Mouse (Mus musculus) CH12.LX (cell line): ENCODE results near the gene Galp. TPM values are rescaled to one million over a fixed set of nuclear protein-coding genes. Genes with fewer than 3 reads are reported as not detected.
"Not testable (repeated sequence)": the region's sequence is repeated elsewhere in the genome, so short reads cannot be mapped to it uniquely, and the experiment has no call there.

ENCODE experiments used
- DNase-seq: peaks from one replicate; pipeline ENCODE4 v3.0.0-alpha.2; 2013; ENCODE audit errors: extremely low read depth
- H3K27ac ChIP-seq: 2 replicates; pipeline ENCODE4 v1.5.1; 2012; ENCODE audit warnings: low read depth, mild to moderate bottlenecking, control low read depth, moderate library complexity; ENCODE audit not compliant: insufficient read depth
- H3K27me3 ChIP-seq: replicated peaks from 2 replicates; pipeline ENCODE3; 2012; ENCODE audit warnings: inconsistent platforms
- H3K36me3 ChIP-seq, 2 experiments: replicated peaks in 1 of 2; 2 replicates each; pipeline versions ENCODE3 to v1.6.1; 2012; ENCODE audit warnings: inconsistent platforms in 1 of 2, low read length in 1 of 2, mild to moderate bottlenecking in 1 of 2, mixed read lengths in 1 of 2, moderate library complexity in 1 of 2; ENCODE audit not compliant: control insufficient read depth in 1 of 2, insufficient read depth in 1 of 2
- H3K4me1 ChIP-seq, 2 experiments: 2 replicates each; pipeline ENCODE4 v1.6.1; 2012; ENCODE audit warnings: inconsistent platforms in 1 of 2, moderate library complexity in 1 of 2; ENCODE audit not compliant: insufficient read depth in 2 of 2, control insufficient read depth in 1 of 2
- H3K4me2 ChIP-seq: 2 replicates; pipeline ENCODE4 v1.6.1; 2012; ENCODE audit warnings: low read depth, mild to moderate bottlenecking, control low read depth; ENCODE audit not compliant: poor library complexity, insufficient read depth, severe bottlenecking
- H3K4me3 ChIP-seq, 3 experiments: fragments of 150-350 bp in 1 of 3; sonication (generic) in 1 of 3; replicated peaks in 1 of 3; 2 replicates each; pipeline versions ENCODE3 to v1.5.1; 2011 to 2012; ENCODE audit warnings: low read depth in 2 of 3, low read length in 2 of 3, mild to moderate bottlenecking in 2 of 3, moderate library complexity in 2 of 3, control low read depth in 1 of 3, improper control_type of control experiment in 1 of 3, inconsistent platforms in 1 of 3, mixed read lengths in 1 of 3; ENCODE audit not compliant: poor library complexity in 1 of 3
- H3K79me2 ChIP-seq: replicated peaks from 2 replicates; pipeline ENCODE4 v1.6.1; 2012; ENCODE audit warnings: mild to moderate bottlenecking, moderate library complexity; ENCODE audit not compliant: control insufficient read depth, poor library complexity, insufficient read depth, severe bottlenecking; ENCODE audit errors: extremely low read depth
- H3K9ac ChIP-seq: 2 replicates; pipeline ENCODE4 v1.6.1; 2012; ENCODE audit warnings: low read depth, mild to moderate bottlenecking, control low read depth, moderate library complexity; ENCODE audit not compliant: insufficient read depth
- H3K9me3 ChIP-seq: replicated peaks from 2 replicates; pipeline ENCODE3; 2012; ENCODE audit warnings: low read length, inconsistent platforms, mixed read lengths
- BHLHE40 ChIP-seq: IDR thresholded peaks from 2 replicates; pipeline ENCODE4 v1.6.1; 2011; ENCODE audit warnings: mild to moderate bottlenecking, low read depth, low read length, improper control_type of control experiment
- CTCF ChIP-seq, 2 experiments: IDR thresholded peaks in 1 of 2; conservative IDR thresholded peaks in 1 of 2; 2 replicates each; pipeline ENCODE4 v1.5.1; 2011 to 2012; ENCODE audit warnings: low read depth in 2 of 2, low read length in 2 of 2, improper control_type of control experiment in 1 of 2, inconsistent platforms in 1 of 2, mild to moderate bottlenecking in 1 of 2, moderate library complexity in 1 of 2
- EP300 ChIP-seq: IDR thresholded peaks from 2 replicates; pipeline ENCODE4 v1.6.1; 2011; ENCODE audit warnings: low read length, improper control_type of control experiment
- HCFC1 ChIP-seq: IDR thresholded peaks from 2 replicates; pipeline ENCODE4 v1.6.1; 2012; ENCODE audit warnings: low read depth, mild to moderate bottlenecking, inconsistent platforms, low read length, improper control_type of control experiment
- JUN ChIP-seq: IDR thresholded peaks from 2 replicates; pipeline ENCODE4 v1.6.1; 2011; ENCODE audit warnings: low read depth, mild to moderate bottlenecking, low read length, improper control_type of control experiment, moderate library complexity; ENCODE audit not compliant: insufficient read depth
- MAX ChIP-seq: IDR thresholded peaks from 2 replicates; pipeline ENCODE4 v1.6.1; 2011; ENCODE audit warnings: low read length, improper control_type of control experiment
- MXI1 ChIP-seq: IDR thresholded peaks from 2 replicates; pipeline ENCODE4 v1.6.1; 2011; ENCODE audit warnings: mild to moderate bottlenecking, low read depth, low read length, improper control_type of control experiment
- MYC ChIP-seq: IDR thresholded peaks from 2 replicates; pipeline ENCODE4 v1.6.1; 2011; ENCODE audit warnings: low read depth, mild to moderate bottlenecking, improper control_type of control experiment, low read length
- NELFE ChIP-seq: IDR thresholded peaks from 2 replicates; pipeline ENCODE4 v1.6.1; 2011; ENCODE audit warnings: low read depth, low read length, improper control_type of control experiment
- PAX5 ChIP-seq: IDR thresholded peaks from 2 replicates; pipeline ENCODE4 v1.6.1; 2012; ENCODE audit warnings: low read length, inconsistent platforms, mixed read lengths
- RAD21 ChIP-seq: IDR thresholded peaks from 2 replicates; pipeline ENCODE4 v1.6.1; 2011; ENCODE audit warnings: low read depth, mild to moderate bottlenecking, low read length, improper control_type of control experiment, moderate library complexity
- SIN3A ChIP-seq: IDR thresholded peaks from 2 replicates; pipeline ENCODE4 v1.6.1; 2012; ENCODE audit warnings: low read length, improper control_type of control experiment, inconsistent platforms
- SMC3 ChIP-seq: IDR thresholded peaks from 2 replicates; pipeline ENCODE4 v1.6.1; 2011; ENCODE audit warnings: low read depth, low read length, improper control_type of control experiment
- TBP ChIP-seq: conservative IDR thresholded peaks from 2 replicates; pipeline ENCODE4 v1.6.1; 2011; ENCODE audit warnings: low read depth, low read length, improper control_type of control experiment
- UBTF ChIP-seq: IDR thresholded peaks from 2 replicates; pipeline ENCODE4 v1.6.1; 2012; ENCODE audit warnings: low read depth, mild to moderate bottlenecking, inconsistent platforms, low read length, improper control_type of control experiment, moderate library complexity
- USF1 ChIP-seq: IDR thresholded peaks from 2 replicates; pipeline ENCODE4 v1.6.1; 2014; ENCODE audit warnings: low read depth, mild to moderate bottlenecking, inconsistent platforms, low read length, improper control_type of control experiment
- USF2 ChIP-seq: conservative IDR thresholded peaks from 2 replicates; pipeline ENCODE4 v1.6.1; 2011; ENCODE audit warnings: low read depth, low read length, improper control_type of control experiment
- ZMIZ1 ChIP-seq: IDR thresholded peaks from 2 replicates; pipeline ENCODE4 v1.6.1; 2012; ENCODE audit warnings: low read depth, mild to moderate bottlenecking, inconsistent platforms, low read length, improper control_type of control experiment
- dilution Hi-C: fragments of 300-500 bp; cut with MboI; formaldehyde crosslinking; loops from 2 replicates; pipeline ENCODE4 v1.14.3; 2020; ENCODE audit warnings: low sequenced_read_pairs; ENCODE audit not compliant: extremely low pct_unique_long_range_greater_than_20kb, extremely low pct_ligation_motif_present
- in situ Hi-C: fragments of 300-500 bp; cut with MboI; formaldehyde crosslinking; loops from 3 replicates; pipeline ENCODE4 v1.14.3; 2019; ENCODE audit warnings: low sequenced_read_pairs, low pct_ligation_motif_present, low pct_unique_long_range_greater_than_20kb, mixed read lengths
- polyA plus RNA-seq: library from polyadenylated mRNA; unstranded; fragments of >175 nt; gene quantifications from 2 replicates; pipeline ENCODE4 v1.2.1, GENCODE M21; 2012; ENCODE audit warnings: low read depth; ENCODE audit not compliant: insufficient read length
- total RNA-seq, 2 experiments: library from RNA; depleted of rRNA; stranded (reverse); fragments of 300-350 nt in 1 of 2; fragments of >200 nt in 1 of 2; gene quantifications; 2 replicates each; pipeline ENCODE4 v1.2.3; 2012 to 2014

The Galp gene
- total and polyA plus RNA-seq, 3 experiments: not detected

DNA sequence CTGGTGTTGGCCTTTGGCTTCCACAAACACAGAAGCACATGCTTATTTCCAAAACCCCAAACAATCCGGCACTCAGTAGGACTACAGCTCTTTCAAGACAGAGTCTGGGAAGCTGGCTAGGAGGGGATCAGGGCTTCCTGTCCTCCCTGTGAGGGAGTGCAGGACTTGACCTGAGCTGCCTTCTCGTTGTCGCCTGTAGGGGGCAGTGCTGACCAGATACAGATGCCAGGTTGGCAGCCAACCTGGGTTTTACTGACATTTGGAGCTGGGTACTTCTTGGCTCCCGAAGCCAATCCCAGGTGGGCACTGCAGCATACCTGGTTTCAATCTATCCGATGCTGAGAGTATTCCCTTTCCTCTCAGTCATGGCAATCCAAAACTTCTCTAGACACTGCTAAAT, 16.3 kb downstream of the Galp start:
- dilution Hi-C loops: no loop called here
- TF ChIP-seq JUN (no peak), RAD21 (peak; percentile 44), USF1 (no peak), SMC3 (peak; percentile 10; the same call in 1 of the 2 replicates), CTCF (conservative IDR thresholded peaks at IDR 0.05 in 1 of 2, IDR thresholded peaks at IDR 0.05 in 1 of 2; ENCODE audit: low read depth in 2 of 2, low read length in 2 of 2) (peak; percentile 56 to 69), EP300 (no peak), HCFC1 (no peak)
- Histone ChIP-seq H3K36me3 (no peaks in the 10 kb centered on the region), H3K79me2 (no peaks in the 10 kb centered on the region), H3K4me2 (no peak overlapping the region), H3K27ac (no peak overlapping the region), H3K9me3 (peaks cover 4% of the 10 kb centered on the region), H3K4me1 (no peaks in the 10 kb centered on the region), H3K9ac (no peak overlapping the region), H3K4me3 (no peak overlapping the region), H3K27me3 (peaks cover 45% of the 10 kb centered on the region)
- in situ Hi-C loops: no loop called here
- peak; percentile 35 for DNase-seq

DNA sequence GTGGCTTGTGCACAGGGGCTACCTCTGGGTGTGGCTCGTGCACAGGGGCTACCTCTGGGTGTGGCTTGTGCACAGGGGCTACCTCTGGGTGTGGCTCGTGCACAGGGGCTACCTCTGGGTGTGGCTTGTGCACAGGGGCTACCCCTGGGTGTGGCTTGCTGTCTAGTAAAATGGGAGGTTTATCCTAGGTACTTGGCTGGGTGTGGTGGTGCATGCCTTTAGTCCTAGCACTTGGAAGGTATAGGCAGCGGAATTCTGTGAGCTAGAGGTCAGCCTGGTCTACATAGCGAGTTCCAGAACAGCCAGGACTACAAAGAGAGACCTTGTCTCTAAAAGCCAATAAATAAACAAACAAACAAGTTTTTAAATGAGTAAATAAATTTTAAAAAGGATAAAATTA, 17.8 kb downstream of the Galp start:
- H3K36me3 ChIP-seq, dilution Hi-C loops, H3K79me2 ChIP-seq, H3K4me2 ChIP-seq, in situ Hi-C loops, H3K9ac ChIP-seq, H3K9me3 ChIP-seq, DNase-seq, H3K27ac ChIP-seq, H3K4me3 ChIP-seq, H3K4me1 ChIP-seq: not testable (repeated sequence)
- H3K27me3 ChIP-seq: peaks cover 40% of the 10 kb centered on the region

DNA sequence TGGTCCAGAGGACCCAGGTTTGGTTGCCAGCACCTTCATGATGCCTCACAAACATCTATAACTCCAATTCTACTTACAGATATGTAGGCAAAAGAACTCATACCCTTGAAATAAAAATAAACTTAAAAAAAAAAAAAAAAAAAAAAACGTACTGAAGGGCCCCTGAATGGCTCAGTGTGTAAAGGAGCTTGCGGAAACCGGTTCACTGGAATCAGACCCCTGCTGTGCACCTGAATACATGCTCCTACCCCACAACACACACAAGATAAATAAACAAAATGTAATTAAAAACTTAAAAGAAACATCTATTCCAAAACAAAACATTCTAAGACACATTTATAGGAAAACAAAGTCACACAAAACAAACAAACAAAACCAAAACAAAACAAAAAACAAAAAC, 23.3 kb downstream of the Galp start:
- no peaks in the 10 kb centered on the region for H3K79me2 ChIP-seq
- no peak overlapping the region for H3K9ac ChIP-seq
- in situ Hi-C loops: no loop called here
- H3K27me3 ChIP-seq: peaks cover 38% of the 10 kb centered on the region
- no peaks in the 10 kb centered on the region for H3K36me3 ChIP-seq
- H3K9me3 ChIP-seq: peaks cover 7% of the 10 kb centered on the region
- no peak overlapping the region for H3K4me3 ChIP-seq
- TF ChIP-seq SIN3A (no peak), SMC3 (no peak), HCFC1 (no peak), TBP (no peak), ZMIZ1 (no peak), UBTF (no peak), EP300 (no peak), PAX5 (no peak), MXI1 (no peak), USF2 (no peak), NELFE (no peak), MAX (no peak), MYC (no peak), BHLHE40 (no peak)
- TF ChIP-seq, all 38 proteins: peak for 0
- DNase-seq: no peak
- dilution Hi-C loops: no loop called here
- H3K4me2 ChIP-seq: no peak overlapping the region
- no peaks in the 10 kb centered on the region for H3K4me1 ChIP-seq
- H3K27ac ChIP-seq: no peak overlapping the region
